Mouse (Mus musculus) monocyte, adult 5-6 weeks (primary cell): ENCODE data around the gene Urb1. TPM values are rescaled to one million over a fixed set of nuclear protein-coding genes. Genes with fewer than 3 reads are reported as not detected.

Source experiments
- ATAC-seq: fragments of 153-309, 156-312 bp; replicated peaks from 2 replicates; pipeline ENCODE4 v1.8.0; 2017; ENCODE audit warnings: mild to moderate bottlenecking; ENCODE audit not compliant: low TSS enrichment, insufficient number of reproducible peaks, severe bottlenecking, poor library complexity, low FRiP score
- total RNA-seq: library from RNA; stranded (forward); fragments of 200-1000, 200-491, 200-594 nt; gene quantifications from 3 replicates; pipeline ENCODE4 v1.2.3, GENCODE M21; 2017

Gene Urb1
- 3.9 to 6.8 TPM (median 4.9 TPM) in 3 replicates for total RNA-seq

DNA sequence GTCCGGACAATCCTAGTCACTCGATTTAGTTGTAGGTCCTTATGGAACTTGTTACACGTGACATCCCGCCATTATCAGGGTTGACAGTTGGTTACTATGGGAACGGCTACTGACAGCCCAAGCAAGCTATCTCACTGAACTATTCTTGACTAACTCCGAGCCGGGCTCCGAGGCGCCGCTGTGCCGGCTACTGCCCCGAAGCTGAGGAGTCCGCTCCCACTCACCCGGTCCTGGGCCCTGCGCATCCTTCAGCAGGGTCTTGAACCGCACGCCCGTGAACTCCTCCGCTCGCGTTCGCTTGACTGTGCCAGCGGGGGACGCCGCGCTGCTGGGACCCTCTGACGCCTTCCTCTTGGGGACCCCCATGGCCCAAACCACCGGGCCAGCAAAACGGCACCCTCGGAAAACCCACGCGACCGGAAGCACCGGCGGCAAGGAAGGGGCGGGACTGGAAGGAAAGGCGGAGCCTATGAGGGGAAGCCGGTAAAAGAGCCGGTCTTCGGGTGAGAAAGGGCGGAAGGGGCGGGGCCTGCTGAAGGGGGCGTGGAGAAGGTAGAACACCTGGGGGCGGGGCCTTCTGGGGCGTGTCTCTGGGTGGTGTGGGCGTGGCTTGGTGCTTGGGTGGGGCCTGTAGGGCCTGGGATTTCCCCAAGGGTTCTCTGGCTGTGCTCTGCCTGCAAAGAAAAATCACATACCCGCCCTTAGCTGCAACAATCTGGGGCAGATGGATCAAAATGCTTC lies at the start of gene Urb1:
Gene Urb1 (minus strand): TSS at position 439 of the 741 bp plus-strand sequence.
- peak; percentile 97 for ATAC-seq

- ATAC-seq = no peak
These were observed 48.0 kb upstream of the Urb1 start for GRCm38 (mm10) chr16:90858206-90858605.

GRCm38 (mm10) chr16:90856552-90857200 lies 46.5 kb upstream of the Urb1 start:
- ATAC-seq = no peak

- no peak for ATAC-seq
These were observed 41.6 kb upstream of the Urb1 start for GRCm38 (mm10) chr16:90851621-90852334.

DNA sequence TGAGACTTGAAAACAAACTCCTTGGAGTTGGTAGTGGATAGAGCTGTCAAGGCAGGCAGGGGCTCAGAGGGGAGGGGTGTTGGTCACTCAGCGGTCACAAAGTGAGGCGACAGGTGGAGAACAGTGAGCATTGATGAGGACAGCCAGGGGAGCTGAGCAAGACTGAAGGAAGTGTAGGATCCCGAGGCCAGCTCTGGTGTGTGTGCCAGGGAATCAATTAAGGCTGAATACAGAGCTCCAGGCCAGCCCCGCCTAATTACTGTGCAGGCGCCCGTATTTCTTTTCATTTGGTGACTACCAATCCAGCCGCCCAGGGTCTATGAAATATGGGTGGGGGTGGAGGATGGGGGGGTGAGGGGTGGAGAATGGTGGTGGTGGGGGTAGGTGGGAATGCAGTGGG lies 40.7 kb upstream of the Urb1 start:
- ATAC-seq = no peak

GRCm38 (mm10) chr16:90849262-90849661 lies 39.0 kb upstream of the Urb1 start:
- ATAC-seq = no peak

DNA sequence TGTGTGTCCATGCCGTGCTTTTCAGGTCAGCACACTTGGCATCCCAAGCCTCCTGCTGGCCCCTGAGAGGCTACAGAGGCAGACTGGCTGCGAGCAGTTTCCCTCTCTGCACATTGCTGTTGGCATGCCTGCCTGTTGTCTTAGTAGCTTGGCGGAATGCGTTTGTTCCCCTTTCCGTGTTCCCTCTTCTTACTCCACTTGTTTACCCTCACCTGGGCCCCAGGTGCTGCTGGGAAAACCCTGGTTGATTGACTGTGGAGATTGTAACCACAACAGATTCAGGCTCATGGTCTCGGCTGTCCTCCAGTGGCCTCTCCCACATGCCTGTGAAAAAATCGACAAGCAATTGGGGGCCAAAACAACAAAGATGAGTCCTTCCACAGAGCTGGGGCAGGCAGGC lies 38.5 kb upstream of the Urb1 start:
- no peak for ATAC-seq

GRCm38 (mm10) chr16:90845591-90845990 lies 35.4 kb upstream of the Urb1 start:
- no peak for ATAC-seq

DNA sequence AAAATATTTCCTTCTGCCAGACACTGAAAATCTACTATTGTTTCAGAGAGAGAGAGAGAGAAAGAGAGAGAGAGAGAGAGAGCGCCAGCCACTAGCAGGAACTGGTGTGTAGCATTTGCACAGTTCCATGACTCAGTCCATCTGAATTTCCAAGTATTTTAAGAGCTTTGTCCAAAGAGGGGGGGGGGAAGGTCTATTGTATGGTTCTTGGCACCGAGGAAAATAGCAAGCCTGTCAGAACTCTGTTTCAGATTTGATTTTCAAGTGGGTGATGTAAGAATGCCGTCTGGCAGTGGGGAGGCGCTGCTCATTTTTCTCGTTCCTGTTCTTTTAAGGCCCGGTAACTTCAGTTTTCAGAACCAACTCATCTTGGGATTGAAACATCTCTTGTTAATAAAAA lies 34.8 kb upstream of the Urb1 start:
- ATAC-seq = no peak

DNA sequence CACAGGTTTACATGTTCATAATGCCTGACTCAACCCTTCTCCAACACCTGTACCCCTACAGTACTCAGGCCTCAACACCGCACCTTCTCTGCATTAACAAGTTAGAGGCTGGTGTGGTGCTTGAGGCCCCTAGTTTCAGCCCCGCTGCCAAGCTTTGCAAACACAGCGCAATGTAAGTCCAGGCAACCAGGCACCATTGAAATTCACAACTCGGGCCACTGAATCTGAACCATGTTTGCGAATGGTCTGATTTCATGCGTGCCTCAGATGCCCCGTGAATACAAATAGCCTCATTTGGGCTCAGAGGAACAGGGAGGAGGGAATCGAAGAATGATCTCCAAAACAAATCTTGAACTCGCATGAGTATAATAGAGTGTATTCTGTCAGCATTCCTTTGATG lies 32.0 kb upstream of the Urb1 start:
- ATAC-seq = no peak

GRCm38 (mm10) chr16:90837431-90837830 lies 27.2 kb upstream of the Urb1 start:
- ATAC-seq = no peak

DNA sequence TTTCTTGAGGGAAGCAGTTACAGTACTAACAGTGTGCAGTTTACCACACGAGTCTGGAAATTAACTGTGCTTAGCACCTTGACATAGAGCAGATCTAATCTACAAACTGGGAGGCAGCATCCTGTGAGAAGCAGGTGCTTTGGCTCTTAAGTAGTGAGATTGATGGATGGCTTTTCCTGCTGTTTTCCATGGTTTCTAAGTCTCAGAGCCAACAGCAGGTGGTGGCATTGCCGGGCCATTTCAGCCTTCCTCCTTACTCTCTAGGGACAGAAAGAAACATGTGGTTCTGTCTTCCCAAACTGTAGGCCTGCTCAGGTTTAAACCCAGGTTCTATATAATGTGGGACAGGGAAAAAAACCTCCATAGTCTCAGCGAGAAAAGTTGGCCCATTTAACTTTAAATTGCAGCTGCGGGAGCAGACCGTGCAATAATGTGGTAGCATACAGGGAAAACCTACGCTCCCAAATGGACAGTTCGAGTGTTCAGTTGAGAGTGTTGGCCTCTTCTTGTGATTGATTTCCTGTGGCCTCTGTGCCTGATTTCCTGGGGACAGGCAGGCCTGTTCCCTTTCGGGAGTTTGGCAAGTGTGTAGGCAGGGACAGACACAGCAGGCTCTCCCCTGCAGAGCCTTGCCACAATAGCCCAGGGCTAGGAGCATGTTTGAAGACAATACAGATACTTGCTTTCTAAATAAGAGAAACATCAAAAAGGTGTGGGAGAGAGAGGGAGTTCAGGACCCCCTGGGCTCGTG lies 23.0 kb upstream of the Urb1 start:
- no peak for ATAC-seq

- no peak for ATAC-seq
These were observed 22.3 kb upstream of the Urb1 start for GRCm38 (mm10) chr16:90832495-90832894.

GRCm38 (mm10) chr16:90831676-90832075 lies 21.5 kb upstream of the Urb1 start:
- ATAC-seq = no peak

DNA sequence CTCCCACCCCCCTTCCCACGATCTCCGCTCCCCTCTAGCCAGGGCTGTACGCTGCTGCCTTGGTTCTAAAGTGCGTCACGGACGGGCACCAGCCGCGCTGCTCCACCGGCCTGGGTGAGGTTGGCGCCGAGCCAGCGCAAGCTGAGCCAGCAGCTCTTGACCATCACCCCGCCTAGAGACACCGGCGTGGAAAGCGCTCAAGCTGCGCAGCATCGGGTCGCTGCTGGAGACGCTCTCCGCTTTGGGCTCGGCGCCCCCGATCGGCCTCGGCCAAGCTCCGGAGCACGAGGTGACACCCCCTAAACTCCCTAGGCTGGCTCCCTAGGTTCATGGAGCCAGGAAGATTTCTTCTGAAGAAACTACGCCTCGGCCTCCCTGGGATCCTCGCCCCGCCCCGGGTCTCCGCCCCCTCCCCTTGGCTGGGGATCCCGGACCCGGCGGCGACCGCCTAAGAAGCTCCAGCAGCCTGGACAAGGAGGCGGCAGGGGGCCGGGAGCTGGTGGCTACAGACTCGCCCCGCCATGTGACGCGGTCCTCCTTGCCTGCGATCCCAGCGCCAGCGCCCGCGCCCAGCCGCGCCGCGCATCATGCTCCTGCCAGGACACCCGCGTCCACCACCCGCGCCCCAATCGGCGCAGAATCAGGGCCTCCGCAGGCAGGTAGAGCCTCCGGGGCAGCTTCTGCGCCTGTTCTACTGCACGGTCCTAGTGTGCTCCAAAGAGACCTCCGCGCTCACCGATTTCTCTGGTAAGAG lies 20.6 kb upstream of the Urb1 start:
- no peak for ATAC-seq

DNA sequence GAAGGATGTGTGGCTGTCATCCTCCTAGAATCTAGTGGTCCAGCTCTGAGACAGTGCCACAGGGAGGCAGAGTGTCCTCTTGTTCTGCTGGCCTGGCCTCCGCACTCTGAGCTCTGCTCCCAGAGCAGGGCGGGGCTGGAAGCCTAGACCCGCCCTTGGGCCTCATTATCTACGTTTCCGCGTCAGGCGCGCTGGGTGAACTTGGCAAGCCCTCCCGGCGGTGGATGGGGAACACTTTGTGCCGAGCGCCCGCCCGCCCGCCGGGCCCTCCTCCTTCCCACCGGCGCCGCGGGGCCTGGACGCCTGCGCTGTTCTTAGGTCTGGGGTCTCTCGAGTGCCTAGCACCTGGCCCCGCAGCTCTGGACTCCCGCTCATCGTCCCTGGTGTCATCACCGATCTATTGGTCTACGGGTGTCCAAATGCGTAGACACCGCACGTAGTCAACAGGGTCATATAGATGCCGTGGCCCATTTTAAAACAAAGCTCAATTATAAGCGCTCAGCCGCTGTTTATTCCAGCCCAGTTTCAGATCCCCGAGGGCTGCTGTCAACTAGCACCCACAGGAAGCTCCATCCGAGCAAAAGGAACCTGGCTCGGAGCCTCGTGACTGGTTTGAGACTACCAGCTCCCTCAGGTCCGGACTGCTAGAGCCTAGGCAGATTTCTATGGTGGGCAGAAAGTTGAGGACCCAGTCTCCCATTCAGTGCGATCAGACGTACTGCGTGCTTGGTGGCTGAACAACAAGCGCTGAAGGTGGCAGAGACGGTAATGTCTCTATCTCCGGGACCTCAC lies 19.9 kb upstream of the Urb1 start:
- peak; percentile 49; the same call in 1 of the 2 replicates for ATAC-seq

- no peak for ATAC-seq
These were observed 18.9 kb upstream of the Urb1 start for GRCm38 (mm10) chr16:90829136-90829535.

DNA sequence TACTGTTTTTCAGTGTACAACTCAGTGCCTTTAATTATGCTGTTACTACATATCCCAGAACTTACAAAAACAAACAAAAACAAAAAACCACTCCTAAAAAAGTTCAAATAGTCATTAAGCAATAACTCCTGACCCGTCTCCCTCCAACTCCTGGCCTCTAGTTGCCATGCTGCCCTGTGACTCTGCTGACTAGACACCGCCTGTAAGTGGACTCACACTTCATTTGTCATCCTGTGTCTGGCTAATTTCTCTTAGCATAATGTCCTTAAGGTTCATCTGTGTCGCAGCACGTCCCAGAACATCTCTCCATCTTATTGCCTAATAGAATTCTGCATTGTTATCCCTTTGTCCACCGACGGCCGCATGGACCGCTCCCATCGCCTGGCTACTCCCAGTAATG lies 17.3 kb upstream of the Urb1 start:
- no peak for ATAC-seq
